Mouse (Mus musculus) erythroblast, embryonic 14.5 days (primary cell): ENCODE measurements around the gene S100a5.

Experiments used
- GATA1 ChIP-seq: IDR thresholded peaks from 2 replicates; pipeline ENCODE4 v1.6.1; 2012; ENCODE audit warnings: low read length, inconsistent platforms, mixed read lengths
- TAL1 ChIP-seq: IDR thresholded peaks from 3 replicates; pipeline ENCODE4 v1.6.1; 2012; ENCODE audit warnings: low read length, inconsistent platforms, mixed read lengths

DNA sequence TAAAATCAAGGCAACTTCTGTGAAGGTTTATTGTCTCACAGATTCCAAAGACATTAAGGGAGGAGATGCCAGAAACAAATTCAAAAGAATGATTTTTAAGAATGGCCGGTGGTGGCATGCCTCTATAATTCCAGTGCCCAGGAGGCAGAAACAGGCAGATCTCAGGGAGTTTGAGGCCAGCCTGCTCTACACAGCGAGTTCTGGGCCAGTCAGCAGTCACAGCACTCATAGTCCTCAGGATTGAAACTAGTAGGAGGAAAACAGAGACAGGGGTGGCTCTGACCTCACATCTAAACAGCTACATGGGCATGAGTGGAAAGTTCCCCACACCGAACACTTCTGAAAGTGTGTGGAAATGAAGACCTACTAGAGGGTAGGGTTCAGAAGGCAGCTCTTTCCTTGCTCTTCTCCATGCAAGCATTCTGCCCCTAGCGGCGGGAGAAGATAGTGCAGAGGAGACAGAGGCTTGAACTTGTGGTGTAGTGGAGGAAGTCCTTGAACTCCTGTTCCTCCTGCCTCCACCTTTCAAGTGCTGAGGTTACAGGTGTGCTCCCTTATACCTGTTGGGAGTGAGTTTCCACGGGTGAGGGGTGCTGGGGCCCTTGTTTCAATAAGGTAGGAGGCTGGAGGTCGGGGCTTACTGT is 31.3 kb downstream of the S100a5 start:
- TF ChIP-seq GATA1 (no peak), TAL1 (no peak)
